Mouse (Mus musculus) small intestine, adult 2 months (tissue): Measurements from ENCODE around the gene Sept11.

ENCODE experiments used
- CTCF ChIP-seq: fragments of 200-500 bp; IDR thresholded peaks from 2 replicates; pipeline ENCODE4 v1.5.1; 2012; ENCODE audit warnings: low read depth, mild to moderate bottlenecking, control low read depth, inconsistent platforms, low read length, moderate library complexity, mixed read lengths; ENCODE audit not compliant: insufficient replicate concordance, insufficient read length; ENCODE audit errors: extremely low read depth
- POLR2A ChIP-seq: fragments of 200-500 bp; IDR thresholded peaks from 2 replicates; pipeline ENCODE4 v1.6.1; 2012; ENCODE audit warnings: low read depth, mild to moderate bottlenecking, control low read depth, inconsistent platforms, low read length, moderate library complexity

DNA sequence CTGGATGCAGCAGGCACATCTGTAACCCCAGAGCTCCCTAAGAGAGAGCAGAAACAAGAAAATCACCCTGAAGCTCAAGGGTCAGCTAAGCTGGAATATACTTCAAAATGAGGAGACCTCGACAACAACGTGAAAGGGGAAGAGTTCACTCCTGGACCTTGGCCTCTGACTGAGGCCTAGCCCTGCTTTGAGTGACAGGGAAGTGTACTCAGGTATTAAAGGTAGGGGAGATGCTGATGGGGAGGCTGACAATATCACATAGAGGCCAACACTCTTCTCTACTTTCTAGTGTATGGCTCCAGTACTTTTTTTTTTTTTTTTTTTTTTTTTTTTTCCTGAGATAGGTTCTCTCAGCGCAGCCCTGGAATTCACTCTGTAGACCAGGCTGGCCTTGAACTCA lies 13.6 kb upstream of the Sept11 start:
- no peak for TF ChIP-seq POLR2A
- no peak for TF ChIP-seq CTCF
